Mouse (Mus musculus) kidney, adult 2 months (tissue): ENCODE results near the gene Il12rb1.

Source experiments
- CTCF ChIP-seq: fragments of 200-500 bp; conservative IDR thresholded peaks from 2 replicates; pipeline ENCODE4 v1.5.1; 2011; ENCODE audit warnings: low read depth, mild to moderate bottlenecking, control low read depth, low read length, moderate library complexity, mixed read lengths; ENCODE audit not compliant: insufficient read depth, insufficient read length
- POLR2A ChIP-seq: fragments of 200-500 bp; IDR thresholded peaks from one replicate; pipeline ENCODE4 v1.6.1; 2011; ENCODE audit warnings: low read depth, low read length, control low read depth

DNA sequence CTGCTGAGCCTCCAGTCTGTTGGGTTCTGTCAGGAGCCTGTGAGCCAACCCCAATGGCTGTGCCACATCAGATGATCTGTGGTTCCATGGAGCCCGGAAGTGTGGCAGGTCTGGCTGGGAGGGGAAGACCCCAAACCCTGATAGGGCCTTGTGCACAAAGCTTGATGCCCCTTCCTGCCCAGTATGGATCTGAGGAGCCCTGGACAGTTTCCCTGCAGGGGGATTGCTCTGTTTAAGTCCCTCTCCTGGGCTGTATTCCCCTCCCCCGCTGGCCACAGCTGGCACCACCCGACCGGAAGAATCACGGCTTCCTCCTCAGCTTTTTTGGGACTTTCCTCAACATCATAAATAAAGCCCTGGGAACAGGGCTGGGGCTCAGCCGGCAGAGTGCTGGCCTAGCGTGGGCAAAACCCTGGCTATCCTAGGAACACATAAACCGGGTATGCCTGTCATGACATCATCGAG, 24.8 kb downstream of the Il12rb1 start:
- TF ChIP-seq CTCF (no peak), POLR2A (no peak)
